Mouse (Mus musculus): ENCODE data around the gene Sowahb. TPM values are rescaled to one million over a fixed set of nuclear protein-coding genes. Genes with fewer than 3 reads are reported as not detected.

Gene Sowahb
- polyA plus RNA-seq, 1 experiment from 2014 or later, result 0.29 TPM

DNA sequence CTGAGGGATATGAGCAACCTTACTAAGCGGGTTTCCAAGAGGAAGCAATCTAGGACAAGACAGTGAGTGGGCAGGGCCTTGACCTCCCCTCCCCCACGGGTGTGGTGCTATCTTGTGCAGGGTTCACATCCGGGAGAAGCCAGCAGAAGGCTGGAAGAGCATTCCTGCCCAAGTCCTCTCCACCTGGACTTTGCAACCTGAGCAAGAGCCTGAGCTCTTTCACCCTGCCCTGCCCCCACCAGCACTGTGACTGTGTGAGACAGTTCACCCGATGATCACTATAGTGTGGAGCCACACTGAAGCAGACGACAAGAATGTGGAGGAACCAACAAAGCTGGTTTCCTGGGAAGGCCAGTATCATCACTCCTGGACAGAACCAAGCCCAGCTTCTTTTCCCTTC, 4.7 kb downstream of the Sowahb start:
- no peak overlapping the region for H3K9ac ChIP-seq
- H3K4me3 ChIP-seq (replicated peaks), result no peak overlapping the region
- H3K36me3 ChIP-seq (replicated peaks), result no peaks in the 10 kb centered on the region
- no peaks in the 10 kb centered on the region for H3K9me3 ChIP-seq
- H3K4me2 ChIP-seq, result no peak overlapping the region
- peaks cover 42% of the 10 kb centered on the region for H3K27me3 ChIP-seq
- 66% methylated on average over 5 of the region's 5 CpGs for WGBS
- peaks cover 18% of the 10 kb centered on the region for H3K4me1 ChIP-seq
- ATAC-seq (ENCODE audit: low FRiP score), result no peak
- no peak overlapping the region for H3K27ac ChIP-seq

DNA sequence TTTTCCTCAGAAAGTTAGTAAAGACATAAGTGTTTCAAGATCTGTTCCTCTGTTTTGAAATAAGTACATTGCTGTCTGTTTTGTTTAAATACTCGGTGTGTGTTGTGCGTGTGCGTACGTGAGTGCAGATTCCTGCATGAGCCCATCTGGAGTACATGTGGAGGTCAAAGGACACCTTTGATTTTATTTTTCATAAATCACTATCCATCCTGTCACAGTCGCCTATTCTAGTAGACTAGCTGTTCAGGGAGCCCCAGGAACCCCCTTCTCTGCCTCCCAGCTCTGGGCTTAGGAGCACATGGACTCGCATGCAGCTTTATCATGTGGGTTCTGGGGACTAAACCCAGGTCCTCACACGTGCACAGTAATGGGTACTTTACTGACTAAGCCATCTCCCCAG, 8.6 kb downstream of the Sowahb start:
- H3K4me1 ChIP-seq, result 0 out of 2 replicates have a peak, but pooled peaks cover 3% of the 10 kb centered on the region
- H3K36me3 ChIP-seq (replicated peaks), result no peaks in the 10 kb centered on the region
- ATAC-seq (ENCODE audit: low FRiP score), result no peak
- H3K9me3 ChIP-seq, result no peaks in the 10 kb centered on the region
- no peak overlapping the region for H3K4me2 ChIP-seq
- H3K27ac ChIP-seq, result no peak overlapping the region
- peaks cover 3% of the 10 kb centered on the region; the same call in 1 of the 2 replicates for H3K27me3 ChIP-seq
- WGBS, result 73% methylated on average over 7 of the region's 7 CpGs
- no peak overlapping the region for H3K9ac ChIP-seq
- no peak overlapping the region for H3K4me3 ChIP-seq (replicated peaks)

DNA sequence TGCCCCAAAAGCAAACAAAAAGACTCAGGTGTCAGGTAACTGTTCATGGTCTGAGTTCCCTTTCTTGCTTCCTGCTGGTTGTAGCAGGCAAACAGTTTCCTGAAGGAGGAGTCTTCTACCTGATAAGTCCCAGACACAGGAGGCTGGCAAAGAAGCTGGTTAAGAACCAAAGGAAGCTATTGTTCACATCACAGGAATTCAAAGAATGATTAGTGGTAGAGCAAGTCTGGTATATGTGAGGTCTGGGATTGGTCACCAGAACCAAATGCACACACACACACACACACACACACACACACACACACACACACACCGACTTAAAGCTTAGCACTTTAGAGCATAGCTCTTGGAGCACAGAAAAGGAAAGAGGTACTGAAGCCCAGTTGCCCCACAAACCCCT, 9.5 kb downstream of the Sowahb start:
- ATAC-seq (ENCODE audit: low FRiP score), result no peak
- Histone ChIP-seq H3K27ac (no peak overlapping the region), H3K4me3 (replicated peaks) (no peak overlapping the region), H3K36me3 (replicated peaks) (no peaks in the 10 kb centered on the region), H3K27me3 (peaks cover 2% of the 10 kb centered on the region; the same call in 1 of the 2 replicates), H3K9me3 (no peaks in the 10 kb centered on the region), H3K4me2 (no peak overlapping the region), H3K9ac (no peak overlapping the region), H3K4me1 (0 out of 2 replicates have a peak, but pooled peaks cover 3% of the 10 kb centered on the region)
- 73% methylated on average over 1 of the region's 1 CpGs for WGBS

DNA sequence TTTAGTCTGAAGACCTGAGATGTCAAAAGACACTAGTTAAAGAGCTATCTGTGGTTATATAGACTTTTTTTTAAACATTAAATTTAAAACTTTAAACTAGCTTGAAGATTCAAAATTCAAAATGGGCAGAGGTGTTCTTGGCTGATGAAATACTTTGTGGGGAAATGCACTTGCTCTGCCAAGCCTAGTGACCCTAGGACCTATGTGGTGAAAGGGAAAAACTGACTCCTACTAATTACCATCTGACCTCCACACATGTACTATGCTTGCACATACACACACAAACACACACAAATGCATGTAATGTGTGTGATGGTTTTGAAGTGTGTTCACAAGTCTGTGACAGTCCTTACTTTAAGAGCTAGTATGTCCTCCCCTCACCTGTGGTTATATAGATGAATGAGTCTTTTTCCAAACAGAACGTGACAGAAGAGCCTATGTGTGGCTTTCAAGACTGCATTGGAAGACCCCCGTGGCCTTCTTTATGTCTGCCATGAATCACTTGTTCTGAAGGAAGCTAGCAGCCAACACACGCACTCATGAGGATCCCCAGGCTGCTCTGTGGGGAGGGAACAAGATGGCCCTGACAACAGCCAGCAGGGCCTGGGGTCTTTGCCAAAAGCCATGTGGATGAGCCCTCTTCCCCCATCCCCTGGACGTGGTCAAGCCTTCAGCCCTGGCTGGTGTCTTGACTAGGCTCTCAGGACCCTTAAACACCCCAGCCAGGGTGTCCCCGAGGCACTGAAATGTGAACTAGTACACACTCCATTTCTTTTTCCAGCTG, 11.5 kb downstream of the Sowahb start:
- Histone ChIP-seq H3K4me2 (no peak overlapping the region), H3K36me3 (replicated peaks) (no peaks in the 10 kb centered on the region), H3K27ac (no peak overlapping the region), H3K4me1 (0 out of 2 replicates have a peak, but pooled peaks cover 3% of the 10 kb centered on the region), H3K9ac (no peak overlapping the region), H3K9me3 (no peaks in the 10 kb centered on the region), H3K4me3 (replicated peaks) (no peak overlapping the region), H3K27me3 (no peaks in the 10 kb centered on the region)
- WGBS, result 82% methylated on average over 5 of the region's 5 CpGs
- ATAC-seq (ENCODE audit: low FRiP score), result no peak

DNA sequence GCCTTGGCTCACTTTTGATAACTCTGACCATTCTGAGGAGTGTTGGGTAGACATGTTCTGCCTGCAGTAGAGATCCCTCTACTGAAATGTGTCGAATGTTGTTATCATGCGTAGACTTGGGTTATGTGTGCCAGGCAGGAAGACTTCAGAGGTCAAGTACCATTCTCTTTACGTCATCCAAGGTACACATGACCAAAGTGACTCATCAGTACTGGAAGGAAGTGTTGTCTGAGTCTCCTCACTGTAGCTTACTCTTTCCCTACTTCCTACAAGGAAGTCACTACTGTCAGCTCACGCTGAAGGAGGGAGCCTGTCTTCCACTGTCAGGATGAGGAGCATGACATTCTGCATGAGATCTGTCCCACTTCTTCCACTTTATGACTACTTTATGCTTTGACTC, 12.2 kb downstream of the Sowahb start:
- Histone ChIP-seq H3K4me2 (no peak overlapping the region), H3K4me1 (0 out of 2 replicates have a peak, but pooled peaks cover under 1% of the 10 kb centered on the region), H3K27me3 (no peaks in the 10 kb centered on the region), H3K4me3 (replicated peaks) (no peak overlapping the region), H3K9me3 (no peaks in the 10 kb centered on the region), H3K27ac (no peak overlapping the region), H3K9ac (no peak overlapping the region), H3K36me3 (replicated peaks) (no peaks in the 10 kb centered on the region)
- no peak for ATAC-seq (ENCODE audit: low FRiP score)
- 87% methylated on average over 4 of the region's 4 CpGs for WGBS

DNA sequence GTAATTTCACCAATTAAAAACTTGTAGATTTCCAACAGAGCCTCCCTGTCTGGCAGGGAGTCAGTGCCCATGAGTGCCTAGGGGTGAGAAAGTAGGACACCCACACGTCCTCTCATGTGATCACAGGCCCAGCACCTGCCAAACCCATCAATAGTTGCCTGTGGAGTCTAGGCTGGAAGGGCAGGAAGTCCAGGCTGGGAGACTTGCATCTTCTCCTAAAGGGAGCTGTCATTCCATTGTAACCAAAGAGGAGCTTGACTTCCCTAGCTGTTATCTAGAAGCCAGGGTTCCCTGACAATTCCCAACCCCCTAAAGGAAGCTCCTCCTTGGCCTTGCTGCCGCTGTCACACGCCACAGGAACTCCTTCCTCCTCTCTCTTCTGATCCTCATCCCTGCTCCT, 14.0 kb downstream of the Sowahb start:
- Histone ChIP-seq H3K4me3 (replicated peaks) (no peak overlapping the region), H3K4me2 (no peak overlapping the region), H3K27me3 (no peaks in the 10 kb centered on the region), H3K9me3 (no peaks in the 10 kb centered on the region), H3K4me1 (no peaks in the 10 kb centered on the region), H3K27ac (no peak overlapping the region), H3K9ac (no peak overlapping the region), H3K36me3 (replicated peaks) (no peaks in the 10 kb centered on the region)
- WGBS, result 65% methylated on average over 3 of the region's 3 CpGs
- no peak for ATAC-seq (ENCODE audit: low FRiP score)

DNA sequence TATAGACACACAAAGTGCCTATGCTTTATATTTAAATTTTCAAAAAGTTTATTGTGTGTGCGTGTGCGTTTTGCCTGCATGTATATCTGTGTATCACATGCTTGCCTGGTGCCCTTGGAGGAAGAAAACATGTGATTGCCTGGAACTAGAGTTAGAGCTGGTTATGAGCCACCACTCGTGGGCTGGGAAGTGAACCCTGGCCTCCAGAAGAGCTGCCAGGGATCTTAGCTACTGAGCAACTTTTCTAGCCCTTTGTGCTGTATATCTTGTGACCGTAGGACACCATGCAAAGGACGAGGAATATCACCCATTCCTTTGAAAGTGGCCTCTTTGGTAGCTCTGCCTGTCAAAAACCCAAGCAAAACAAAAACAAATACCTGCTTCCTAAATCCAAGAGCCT, 14.4 kb downstream of the Sowahb start:
- Histone ChIP-seq H3K27me3 (no peaks in the 10 kb centered on the region), H3K36me3 (replicated peaks) (no peaks in the 10 kb centered on the region), H3K4me1 (no peaks in the 10 kb centered on the region), H3K9me3 (no peaks in the 10 kb centered on the region), H3K27ac (no peak overlapping the region), H3K4me3 (replicated peaks) (no peak overlapping the region), H3K9ac (no peak overlapping the region), H3K4me2 (no peak overlapping the region)
- 81% methylated on average over 5 of the region's 5 CpGs for WGBS
- ATAC-seq (ENCODE audit: low FRiP score), result no peak

DNA sequence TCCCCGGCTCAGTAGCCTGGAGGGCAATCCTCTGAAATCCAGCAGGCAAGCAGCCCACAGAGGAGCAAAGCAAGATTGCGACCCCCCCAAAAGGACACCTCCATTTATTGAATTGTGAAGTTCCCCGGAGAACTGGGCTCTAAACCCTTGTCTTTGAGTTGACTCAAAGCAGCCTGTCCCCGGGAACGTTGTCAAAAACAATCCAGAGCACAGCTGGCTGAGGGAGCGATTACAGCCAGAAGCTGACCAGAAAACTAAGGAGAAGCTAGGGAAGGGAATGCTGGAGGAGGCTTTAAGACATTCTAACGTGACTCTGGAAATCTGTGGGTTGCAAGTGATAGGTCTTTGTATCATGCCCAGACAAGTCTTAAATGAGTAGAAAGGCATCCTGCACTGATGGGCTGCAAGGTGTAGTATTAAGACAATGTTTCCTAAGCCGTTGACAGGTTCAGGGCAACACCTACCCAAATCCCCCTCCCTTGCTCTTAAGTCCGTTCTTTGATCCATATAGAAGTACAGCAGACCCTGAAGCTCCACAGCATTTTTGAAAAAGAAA, 17.6 kb downstream of the Sowahb start:
- 60% methylated on average over 9 of the region's 9 CpGs for WGBS
- Histone ChIP-seq H3K36me3 (replicated peaks) (no peaks in the 10 kb centered on the region), H3K27me3 (no peaks in the 10 kb centered on the region), H3K27ac (no peak overlapping the region), H3K9me3 (no peaks in the 10 kb centered on the region), H3K4me2 (no peak overlapping the region), H3K4me1 (no peaks in the 10 kb centered on the region; the same call in 1 of the 2 replicates), H3K4me3 (replicated peaks) (no peak overlapping the region), H3K9ac (no peak overlapping the region)
- no peak for ATAC-seq (ENCODE audit: low FRiP score)

DNA sequence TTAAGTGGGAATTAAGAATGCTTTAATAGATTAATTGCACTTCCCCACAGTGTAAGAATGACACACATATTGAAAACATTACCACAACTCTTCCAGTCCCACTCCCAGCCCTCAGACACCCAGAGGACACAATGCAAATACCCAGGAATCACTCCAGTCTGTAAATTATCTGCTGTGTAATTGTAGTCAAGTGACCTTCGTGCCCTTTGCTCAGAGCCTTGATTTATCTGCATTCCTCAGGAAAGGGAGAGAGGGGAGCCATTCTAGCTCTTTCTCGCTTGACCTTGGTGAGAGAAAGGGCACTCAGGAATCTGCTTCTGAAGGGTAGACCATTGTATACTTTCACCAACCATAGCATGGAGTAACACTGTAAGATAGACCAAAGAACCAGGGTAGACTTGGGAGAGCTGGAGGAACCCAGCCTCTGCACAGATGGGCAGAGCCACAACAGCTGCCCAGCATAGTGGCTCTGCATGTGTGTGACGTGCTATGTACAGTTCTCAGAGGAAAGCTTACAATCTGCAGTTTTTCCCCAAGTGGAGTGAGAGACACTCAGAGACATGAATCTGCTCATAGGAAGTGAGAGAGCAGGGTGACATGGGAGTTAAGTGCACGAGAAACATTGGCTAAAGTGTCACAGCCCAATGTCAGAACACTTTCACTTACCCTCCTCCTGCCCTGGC, 18.2 kb downstream of the Sowahb start:
- Histone ChIP-seq H3K9me3 (no peaks in the 10 kb centered on the region), H3K9ac (no peak overlapping the region), H3K4me3 (replicated peaks) (no peak overlapping the region), H3K27me3 (no peaks in the 10 kb centered on the region), H3K27ac (no peak overlapping the region), H3K4me1 (no peaks in the 10 kb centered on the region; the same call in 1 of the 2 replicates), H3K36me3 (replicated peaks) (no peaks in the 10 kb centered on the region), H3K4me2 (no peak overlapping the region)
- 74% methylated on average over 4 of the region's 4 CpGs for WGBS
- ATAC-seq (ENCODE audit: low FRiP score), result no peak

DNA sequence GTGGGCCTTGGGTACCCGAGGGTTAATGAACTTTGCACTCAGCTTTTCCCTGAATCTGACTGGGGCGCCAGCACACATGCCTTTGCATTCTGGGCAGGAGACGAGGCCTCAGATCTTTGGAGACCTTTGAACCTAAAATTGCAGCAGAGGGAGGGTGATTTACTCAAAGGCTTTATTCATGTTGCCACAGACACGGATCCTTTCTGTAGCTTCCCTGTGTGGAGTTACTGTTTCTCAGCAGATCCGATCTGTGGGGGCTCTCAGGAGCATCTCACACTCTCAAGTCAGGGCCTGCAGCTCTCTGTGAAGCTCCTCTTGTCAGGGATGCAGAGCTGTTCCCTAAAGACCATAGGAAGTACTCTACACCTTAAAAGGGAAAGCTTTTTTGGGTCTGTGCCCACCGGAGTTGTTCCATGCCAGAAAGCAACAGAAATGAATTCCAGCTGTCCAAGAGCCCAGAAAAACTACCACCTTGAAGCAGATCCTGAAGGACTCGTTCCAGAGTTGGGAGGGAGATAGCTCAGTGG, 20.0 kb downstream of the Sowahb start:
- H3K9ac ChIP-seq, result no peak overlapping the region
- no peak overlapping the region for H3K27ac ChIP-seq
- no peaks in the 10 kb centered on the region for H3K36me3 ChIP-seq (replicated peaks)
- H3K4me3 ChIP-seq (replicated peaks), result no peak overlapping the region
- H3K27me3 ChIP-seq, result no peaks in the 10 kb centered on the region
- ATAC-seq (ENCODE audit: low FRiP score), result no peak
- no peaks in the 10 kb centered on the region for H3K9me3 ChIP-seq
- H3K4me1 ChIP-seq, result no peaks in the 10 kb centered on the region; the same call in 1 of the 2 replicates
- no peak overlapping the region for H3K4me2 ChIP-seq
- WGBS, result 38% methylated on average over 7 of the region's 7 CpGs

DNA sequence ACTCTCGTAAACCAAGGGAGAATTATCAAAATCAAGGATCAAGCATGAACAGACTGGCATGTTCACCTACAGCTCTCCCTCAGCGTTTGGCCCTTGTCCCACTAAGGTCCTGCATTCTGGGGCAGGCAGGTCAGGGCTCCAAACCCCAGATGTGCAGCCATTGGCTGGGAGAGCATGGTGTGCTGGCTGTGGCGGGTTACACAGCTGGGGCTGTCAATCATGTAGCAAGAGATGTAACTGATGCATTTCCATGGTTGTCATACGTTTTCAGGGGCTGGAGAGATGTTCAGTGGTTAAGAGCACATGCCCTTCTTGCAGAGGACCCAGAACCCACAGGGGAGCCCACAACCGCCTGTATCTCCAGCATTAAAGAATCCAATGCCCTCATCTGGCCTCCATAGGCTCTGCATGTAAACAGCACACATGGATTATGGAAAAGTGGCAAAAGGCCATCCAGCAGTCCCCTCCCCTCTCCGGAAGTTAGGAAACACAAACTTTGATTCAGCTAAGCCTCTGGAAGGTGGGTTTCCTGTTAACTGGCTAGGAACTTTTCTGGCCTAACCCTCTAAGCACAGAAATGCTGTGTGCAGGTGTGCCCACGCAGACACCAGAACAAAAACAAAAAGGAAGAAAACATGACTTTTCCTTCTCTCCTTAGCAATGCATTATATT, 22.6 kb downstream of the Sowahb start:
- Histone ChIP-seq H3K4me3 (replicated peaks) (no peak overlapping the region), H3K9ac (no peak overlapping the region), H3K9me3 (no peaks in the 10 kb centered on the region), H3K36me3 (replicated peaks) (no peaks in the 10 kb centered on the region), H3K4me2 (no peak overlapping the region), H3K27ac (no peak overlapping the region), H3K4me1 (no peaks in the 10 kb centered on the region; the same call in 1 of the 2 replicates), H3K27me3 (no peaks in the 10 kb centered on the region)
- 72% methylated on average over 7 of the region's 7 CpGs for WGBS
- no peak for ATAC-seq (ENCODE audit: low FRiP score)
